Mouse (Mus musculus) kidney, postnatal 0 days (tissue): Measurements from ENCODE around the gene Gm13128. TPM values are rescaled to one million over a fixed set of nuclear protein-coding genes. Genes with fewer than 3 reads are reported as not detected.
"Not testable (repeated sequence)": the region's sequence is repeated elsewhere in the genome, so short reads cannot be mapped to it uniquely, and the experiment has no call there.

Source experiments
- ATAC-seq: fragments of 200-750 bp; cut with Nextera tagmentation; replicated peaks from 2 replicates; pipeline ENCODE4 v1.8.0; 2017; ENCODE audit warnings: low read depth, moderate number of reproducible peaks, moderate TSS enrichment, moderate library complexity; ENCODE audit not compliant: low FRiP score
- DNase-seq: peaks from one replicate; pipeline ENCODE4 v3.0.0-alpha.2; 2016; ENCODE audit warnings: low spot score
- H3K27ac ChIP-seq: fragments of 300-500 bp; sonication (generic); 2 replicates; pipeline ENCODE4 v1.5.1; 2014; ENCODE audit warnings: mild to moderate bottlenecking
- H3K27me3 ChIP-seq: fragments of 300-500 bp; sonication (generic); 2 replicates; pipeline ENCODE4 v1.6.1; 2014; ENCODE audit warnings: low read length, mixed read lengths; ENCODE audit not compliant: insufficient read depth
- H3K36me3 ChIP-seq: fragments of 300-500 bp; sonication (generic); 2 replicates; pipeline ENCODE4 v1.6.1; 2014; ENCODE audit warnings: low read length, mixed read lengths; ENCODE audit not compliant: insufficient read depth
- H3K4me1 ChIP-seq: fragments of 300-500 bp; sonication (generic); replicated peaks from 2 replicates; pipeline ENCODE4 v1.6.1; 2014; ENCODE audit warnings: antibody characterized with exemption, low read length, mixed read lengths; ENCODE audit not compliant: insufficient read depth
- H3K4me2 ChIP-seq: fragments of 300-500 bp; sonication (generic); 2 replicates; pipeline ENCODE4 v1.6.1; 2014; ENCODE audit warnings: mild to moderate bottlenecking, low read length, moderate library complexity, mixed read lengths
- H3K4me3 ChIP-seq: fragments of 300-500 bp; sonication (generic); replicated peaks from 2 replicates; pipeline ENCODE4 v1.5.1; 2014; ENCODE audit warnings: low read depth, low read length
- H3K9ac ChIP-seq: fragments of 300-500 bp; sonication (generic); 2 replicates; pipeline ENCODE4 v1.6.1; 2014; ENCODE audit warnings: low read depth, low read length
- H3K9me3 ChIP-seq: fragments of 300-500 bp; sonication (generic); replicated peaks from 2 replicates; pipeline ENCODE4 v1.6.1; 2016; ENCODE audit warnings: low read length, inconsistent platforms, mixed read lengths
- CTCF ChIP-seq: IDR thresholded peaks from 2 replicates; pipeline ENCODE4 v1.5.1; 2016; ENCODE audit warnings: antibody characterized with exemption, low read depth, mild to moderate bottlenecking, moderate library complexity
- WGBS: fragments of 180-500 bp; shearing (Covaris S2); extraction: QIAGEN DNeasy Blood & Tissue Kit; methylation state at CpG from one replicate; pipeline ENCODE4 v1.1.7; 2014; 5-methylcytosine and 5-hydroxymethylcytosine counted together
- polyA plus RNA-seq: library from polyadenylated mRNA; unstranded; fragments of >200 nt; fragmentation: Nextera tagmentation; extraction: Ambion mirVana; gene quantifications from 2 replicates; pipeline ENCODE4 v1.2.1, GENCODE M21; 2015

Gene Gm13128
- polyA plus RNA-seq: not detected in 2 replicates

DNA sequence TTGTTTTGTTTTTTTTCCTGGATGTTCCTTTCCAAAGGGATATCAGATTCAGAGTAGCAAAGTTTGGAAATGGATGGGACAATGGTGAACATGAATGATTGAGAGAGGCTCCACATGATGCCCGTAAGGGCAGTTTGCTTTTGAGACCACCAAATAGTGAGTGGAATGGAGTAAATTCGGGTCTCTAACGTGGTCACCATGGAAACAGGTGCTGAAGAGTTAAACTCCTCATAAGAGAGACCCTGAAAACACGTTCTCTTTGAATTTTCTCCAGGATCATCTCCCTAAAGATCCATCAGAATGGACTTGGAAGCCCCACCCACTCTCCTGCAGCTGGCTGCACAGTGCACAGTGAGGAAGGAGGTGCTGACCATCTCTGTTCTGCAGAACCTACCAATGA is at the start of gene Gm13128:
Gene Gm13128, plus strand, starts transcription at position 301 of the 400 bp plus-strand sequence.
- ATAC-seq, H3K4me3 ChIP-seq, H3K9me3 ChIP-seq, H3K4me1 ChIP-seq, H3K36me3 ChIP-seq, H3K27ac ChIP-seq, H3K27me3 ChIP-seq, H3K9ac ChIP-seq, H3K4me2 ChIP-seq, DNase-seq: not testable (repeated sequence)
- WGBS: 63% methylated on average over 4 of the region's 4 CpGs

DNA sequence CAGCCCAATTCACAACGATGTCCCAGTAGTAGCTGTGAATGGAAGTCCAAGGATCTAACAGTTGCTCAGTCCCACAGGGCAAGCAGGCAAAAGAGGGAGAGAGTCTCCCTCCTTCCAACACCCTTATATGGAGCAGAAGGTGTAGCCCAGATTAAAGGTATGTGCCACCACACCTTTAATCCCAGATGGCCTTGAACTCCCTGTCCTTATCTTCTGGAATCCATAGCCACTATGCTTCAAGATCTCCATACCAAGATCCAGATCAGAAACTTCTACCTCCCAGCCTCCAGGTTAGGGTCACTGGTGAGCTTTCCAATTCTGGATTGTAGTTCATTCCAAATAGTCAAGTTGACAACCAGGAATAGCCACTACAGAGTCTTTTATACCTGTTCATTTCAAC is 49.7 kb upstream of the Gm13128 start, which contains the start of gene Pramel5:
Gene Pramel5, minus strand, starts transcription at position 101 of the 400 bp plus-strand sequence.
- H3K36me3 ChIP-seq: not testable (repeated sequence)

DNA sequence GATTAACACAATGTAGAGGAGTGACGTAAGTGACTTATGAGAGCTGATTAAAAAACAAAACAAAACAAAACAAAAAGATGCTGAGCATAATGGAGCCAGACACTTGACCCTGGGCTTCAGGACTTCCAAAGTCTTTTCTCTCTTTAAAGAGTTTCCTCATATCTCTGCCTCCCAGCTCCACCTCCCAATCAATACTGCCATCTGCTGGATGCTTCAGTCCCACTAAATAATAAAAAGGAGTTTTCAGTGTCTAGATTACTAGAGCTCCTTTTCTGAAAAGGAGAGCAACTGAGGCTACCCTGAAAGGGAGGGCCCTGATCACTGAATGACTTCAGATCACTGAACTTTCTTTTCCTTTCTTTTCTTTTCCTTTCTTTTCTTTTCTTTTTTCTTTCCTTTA is 30.6 kb upstream of the Gm13128 start:
- H3K4me2 ChIP-seq, H3K4me1 ChIP-seq, DNase-seq, H3K27me3 ChIP-seq, H3K4me3 ChIP-seq, H3K9me3 ChIP-seq, ATAC-seq, H3K36me3 ChIP-seq, H3K27ac ChIP-seq, H3K9ac ChIP-seq: not testable (repeated sequence)
- WGBS: 48% methylated on average over 1 of the region's 1 CpGs
- TF ChIP-seq CTCF: peak; percentile 28; the same call in 1 of the 2 replicates

More for the DNA sequence above, 49.7 kb upstream of the Gm13128 start, which contains the start of gene Pramel5:
- H3K4me1 ChIP-seq, H3K4me3 ChIP-seq, H3K27me3 ChIP-seq, H3K4me2 ChIP-seq, H3K9ac ChIP-seq, H3K27ac ChIP-seq, H3K9me3 ChIP-seq, DNase-seq, ATAC-seq: not testable (repeated sequence)
- 74% methylated on average over 1 of the region's 1 CpGs for WGBS

DNA sequence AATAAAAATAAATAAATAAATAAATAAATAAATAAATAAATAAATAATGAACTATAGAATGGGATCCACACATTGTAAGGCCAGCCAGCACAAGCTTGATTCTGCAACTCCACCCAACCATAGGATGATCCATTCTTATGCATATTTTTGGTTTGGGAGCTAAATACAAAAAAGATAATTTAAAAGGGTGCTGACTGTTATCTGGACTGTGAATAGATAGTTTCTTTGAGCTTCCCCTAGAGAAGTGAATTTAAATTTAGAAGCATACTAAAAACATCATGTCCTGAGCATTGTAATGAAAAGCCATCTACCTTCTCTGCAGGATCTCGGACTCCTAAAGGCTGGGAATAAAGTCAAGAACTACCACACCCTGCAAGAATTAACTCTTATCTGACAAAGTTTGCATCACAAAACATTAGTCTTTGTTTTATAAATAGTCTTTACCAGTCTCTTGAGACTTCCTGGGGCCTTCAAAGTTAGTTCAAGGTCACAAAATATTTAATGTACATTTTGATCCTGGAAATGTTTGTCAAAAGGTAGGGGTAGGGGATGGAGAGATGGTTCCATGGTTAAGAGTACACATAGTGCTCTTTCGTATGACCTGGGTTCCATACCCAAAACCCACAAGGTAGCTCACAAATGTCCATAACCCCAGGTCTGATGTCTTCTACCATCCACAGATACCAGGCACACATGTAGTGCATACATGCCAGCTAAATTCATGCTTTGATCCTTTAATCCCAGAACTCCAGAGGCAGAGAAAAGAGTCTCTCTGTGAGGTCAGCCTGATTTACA is 17.2 kb upstream of the Gm13128 start:
- not testable (repeated sequence) for H3K9ac ChIP-seq, ATAC-seq, H3K4me1 ChIP-seq, H3K9me3 ChIP-seq, H3K27me3 ChIP-seq, H3K36me3 ChIP-seq, DNase-seq, H3K4me2 ChIP-seq, H3K27ac ChIP-seq, H3K4me3 ChIP-seq
- 68% methylated on average over 2 of the region's 2 CpGs for WGBS

DNA sequence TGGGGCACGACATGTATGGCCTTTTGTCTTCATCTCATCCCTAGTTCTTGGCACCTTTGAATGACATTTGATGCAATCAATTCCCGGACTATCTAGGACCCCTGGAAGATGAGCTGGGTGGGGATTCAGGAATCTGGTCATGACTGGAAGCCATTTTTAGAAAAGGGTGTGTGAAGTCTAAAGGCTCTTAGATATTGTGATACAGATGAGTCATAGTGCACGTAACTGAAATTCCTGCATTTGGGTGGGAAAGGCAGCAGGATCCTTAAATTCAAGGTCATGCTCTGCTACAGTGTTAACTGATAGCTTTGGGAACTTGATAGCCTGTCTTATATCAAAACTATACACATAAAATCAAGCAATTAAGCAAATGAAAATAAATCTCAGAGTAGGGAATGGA is 5.8 kb downstream of the Gm13128 start:
- not testable (repeated sequence) for H3K27ac ChIP-seq, H3K4me1 ChIP-seq, H3K36me3 ChIP-seq, H3K27me3 ChIP-seq, DNase-seq, H3K4me3 ChIP-seq, H3K9ac ChIP-seq, ATAC-seq, H3K4me2 ChIP-seq, H3K9me3 ChIP-seq
- WGBS: 92% methylated on average over 2 of the region's 3 CpGs

GRCm38 (mm10) chr4:144357642-144358041 is 27.6 kb downstream of the Gm13128 start, which contains the start of gene Gm13119:
Gene Gm13119, plus strand, starts transcription at chr4:144357942.
- not testable (repeated sequence) for H3K9me3 ChIP-seq, DNase-seq, H3K4me3 ChIP-seq, H3K9ac ChIP-seq, H3K4me1 ChIP-seq, H3K36me3 ChIP-seq, H3K27ac ChIP-seq, H3K4me2 ChIP-seq, H3K27me3 ChIP-seq, ATAC-seq
- WGBS: 80% methylated on average over 3 of the region's 3 CpGs

- DNase-seq: no peak
- no peak for TF ChIP-seq CTCF
Measured at GRCm38 (mm10) chr4:144377911-144378310, 47.9 kb downstream of the Gm13128 start, which contains the start of gene Pramef20. Gene Pramef20, minus strand, starts transcription at chr4:144377933.

More at GRCm38 (mm10) chr4:144377911-144378310, 47.9 kb downstream of the Gm13128 start, which contains the start of gene Pramef20:
- WGBS: 55% methylated on average over 2 of the region's 2 CpGs
- Histone ChIP-seq H3K9ac (no peak within 1 kb of the TSS), H3K27ac (no peak within 1 kb of the TSS), H3K36me3 (no peaks in the 10 kb centered on the region), H3K4me1 (no peaks in the 10 kb centered on the region), H3K4me3 (no peak within 1 kb of the TSS), H3K9me3 (no peaks in the 10 kb centered on the region), H3K27me3 (no peaks in the 10 kb centered on the region), H3K4me2 (no peak within 1 kb of the TSS)
- ATAC-seq: no peak

Other genes with a start within 250 kb of the Gm13128 start
- gene Gm13102, start 223.8 kb upstream of the Gm13128 start, polyA plus RNA-seq: not detected in 2 replicates
- not detected in 2 replicates for gene Oog3, start 167.6 kb upstream of the Gm13128 start, polyA plus RNA-seq
- gene Oog2, start 139.5 kb upstream of the Gm13128 start, polyA plus RNA-seq: not detected in 2 replicates
- not detected in 2 replicates for gene C87977, start 116.9 kb upstream of the Gm13128 start, polyA plus RNA-seq
- not detected in 2 replicates for gene Pramel5, start 49.8 kb upstream of the Gm13128 start, polyA plus RNA-seq
- gene Gm13119, start 27.7 kb downstream of the Gm13128 start, polyA plus RNA-seq: not detected in 2 replicates
- not detected in 2 replicates for gene Pramef20, start 47.7 kb downstream of the Gm13128 start, polyA plus RNA-seq
- gene Pramef12, start 78.2 kb downstream of the Gm13128 start, polyA plus RNA-seq: 0.37 and 0.39 TPM in 2 replicates
- not detected in 2 replicates for gene 1700012P22Rik, start 108.5 kb downstream of the Gm13128 start, polyA plus RNA-seq
- not detected in 2 replicates for gene Gm9944, start 123.1 kb downstream of the Gm13128 start, polyA plus RNA-seq
- not detected in 2 replicates for gene Aadacl3, start 133.5 kb downstream of the Gm13128 start, polyA plus RNA-seq
- not detected in 2 replicates for gene 9430007A20Rik, start 189.6 kb downstream of the Gm13128 start, polyA plus RNA-seq
- not detected in 2 replicates for gene Gm13124, start 234.9 kb downstream of the Gm13128 start, polyA plus RNA-seq